Mouse (Mus musculus) embryo, embryonic 11 days (tissue): Measurements from ENCODE around the gene Rbpms2.
"Not testable (repeated sequence)": the region's sequence is repeated elsewhere in the genome, so short reads cannot be mapped to it uniquely, and the experiment has no call there.

Experiments used
- DNase-seq: peaks from one replicate; pipeline ENCODE4 v3.0.0-alpha.2; 2015

The Rbpms2 gene

GRCm38 (mm10) chr9:65657218-65657617, 27.8 kb downstream of the Rbpms2 start:
- no peak for DNase-seq

- DNase-seq, result peak; percentile 22
These were observed 31.6 kb downstream of the Rbpms2 start for GRCm38 (mm10) chr9:65661029-65661428.

GRCm38 (mm10) chr9:65661493-65661892, 32.0 kb downstream of the Rbpms2 start:
- DNase-seq, result no peak

- DNase-seq, result peak; percentile 78
These were observed 34.7 kb downstream of the Rbpms2 start for GRCm38 (mm10) chr9:65664163-65664562.

- DNase-seq, result peak; percentile 73
These were observed 36.6 kb downstream of the Rbpms2 start for GRCm38 (mm10) chr9:65666042-65666441.

- DNase-seq, result no peak
These were observed 38.3 kb downstream of the Rbpms2 start, which contains the start of gene Oaz2 for GRCm38 (mm10) chr9:65667701-65668100. Gene Oaz2 (plus strand): TSS chr9:65668001.

- DNase-seq, result no peak
These were observed 42.0 kb downstream of the Rbpms2 start for GRCm38 (mm10) chr9:65671431-65671931.

- no peak for DNase-seq
These were observed 43.5 kb downstream of the Rbpms2 start for GRCm38 (mm10) chr9:65672996-65673395.

GRCm38 (mm10) chr9:65675461-65676357, 46.3 kb downstream of the Rbpms2 start:
- no peak for DNase-seq

- DNase-seq, result peak; percentile 99
These were observed 47.1 kb downstream of the Rbpms2 start for GRCm38 (mm10) chr9:65676358-65677118.

- DNase-seq, result no peak
These were observed 47.6 kb downstream of the Rbpms2 start for GRCm38 (mm10) chr9:65677119-65677462.

- peak; percentile 67 for DNase-seq
These were observed 49.8 kb downstream of the Rbpms2 start for GRCm38 (mm10) chr9:65679181-65679761.

GRCm38 (mm10) chr9:65680938-65681633, 51.6 kb downstream of the Rbpms2 start:
- no peak for DNase-seq

GRCm38 (mm10) chr9:65681634-65681940, 52.1 kb downstream of the Rbpms2 start:
- no peak for DNase-seq

GRCm38 (mm10) chr9:65682183-65682582, 52.7 kb downstream of the Rbpms2 start:
- DNase-seq, result no peak

- DNase-seq, result peak; percentile 61
These were observed 53.5 kb downstream of the Rbpms2 start for GRCm38 (mm10) chr9:65682994-65683393.

GRCm38 (mm10) chr9:65684704-65685103, 55.3 kb downstream of the Rbpms2 start:
- DNase-seq, result no peak

GRCm38 (mm10) chr9:65689869-65690268, 60.4 kb downstream of the Rbpms2 start:
- DNase-seq, result not testable (repeated sequence)

GRCm38 (mm10) chr9:65692466-65692865, 63.0 kb downstream of the Rbpms2 start:
- no peak for DNase-seq

GRCm38 (mm10) chr9:65692959-65693603, 63.6 kb downstream of the Rbpms2 start:
- no peak for DNase-seq

- DNase-seq, result no peak
These were observed 66.2 kb downstream of the Rbpms2 start for GRCm38 (mm10) chr9:65695646-65696045.

- DNase-seq, result no peak
These were observed 66.9 kb downstream of the Rbpms2 start for GRCm38 (mm10) chr9:65696337-65696736.
